Mouse (Mus musculus): ENCODE results near the gene Spata20.

The Spata20 gene

DNA sequence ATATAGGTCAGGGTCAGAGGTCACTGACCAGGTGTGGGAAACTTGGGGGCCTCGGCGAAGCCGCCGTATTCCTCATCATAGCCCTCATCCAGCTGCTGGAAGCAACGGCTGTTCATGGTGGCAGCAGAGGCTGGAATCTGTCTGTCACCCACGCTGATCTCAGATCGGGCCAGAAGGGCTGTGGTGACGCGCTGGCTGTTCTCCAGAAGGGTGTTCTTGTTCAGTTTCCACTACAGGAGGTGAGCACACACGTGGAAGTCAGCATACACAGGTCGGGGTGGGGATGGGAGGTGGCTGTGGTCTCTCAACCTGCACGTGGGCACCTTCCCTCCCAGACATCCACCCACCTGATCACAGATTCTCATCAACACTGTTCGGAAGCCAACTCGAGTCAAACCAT, 2.1 kb downstream of the Spata20 start:
- in situ Hi-C loops (cut with MboI, MseI): loop anchor here (5.0 to 25.0 kb wide), 4 partner anchors 67 to 347 kb away; no protein-coding TSS in a partner anchor

GRCm38 (mm10) chr11:94483436-94483835, 2.5 kb downstream of the Spata20 start:
- in situ Hi-C loops (cut with MboI, MseI): loop anchor here (5.0 to 25.0 kb wide), 4 partner anchors 66 to 346 kb away; no protein-coding TSS in a partner anchor

DNA sequence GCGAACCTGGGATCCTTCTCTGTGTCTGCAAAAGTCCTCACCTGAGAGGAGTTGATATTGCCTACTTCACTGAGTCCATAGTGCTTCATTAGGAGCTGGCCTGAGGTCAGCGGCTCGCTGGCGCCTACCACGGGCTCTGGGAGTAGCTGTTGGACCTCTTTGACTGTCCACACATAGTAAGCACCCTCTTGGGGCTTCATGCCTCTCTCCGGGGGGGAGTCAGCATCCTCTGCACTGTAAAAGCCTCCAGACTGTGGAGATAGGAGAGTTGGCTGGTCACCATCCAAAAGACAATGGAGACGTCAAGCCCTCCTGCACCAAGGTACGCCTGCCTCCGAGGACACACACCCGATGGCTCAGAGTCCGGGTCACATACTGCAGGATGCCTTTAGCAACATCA, 3.2 kb downstream of the Spata20 start:
- in situ Hi-C loops (cut with MboI, MseI): loop anchor here (5.0 to 25.0 kb wide), 4 partner anchors 65 to 345 kb away; no protein-coding TSS in a partner anchor

DNA sequence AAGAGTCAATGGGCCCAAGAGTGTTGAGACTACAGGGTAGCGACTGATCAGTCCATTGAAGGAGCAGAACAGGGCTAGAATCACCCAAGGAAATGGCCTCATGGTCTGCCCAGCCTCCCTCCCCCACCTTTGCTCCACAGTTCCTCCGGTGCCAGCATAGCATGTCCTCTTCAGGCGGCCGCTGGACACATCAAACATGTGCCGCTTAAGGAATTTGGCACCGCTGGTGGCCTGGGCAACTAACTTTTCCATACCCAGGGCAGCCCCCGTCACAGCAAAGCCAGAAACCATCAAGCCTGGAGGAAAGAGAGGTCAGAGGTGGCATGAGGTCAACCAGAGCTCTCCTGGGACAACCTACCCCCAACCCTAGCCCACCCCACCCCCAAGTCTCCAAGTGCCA, 4.0 kb downstream of the Spata20 start:
- in situ Hi-C loops (cut with MboI, MseI): loop anchor here (5.0 to 25.0 kb wide), 4 partner anchors 65 to 345 kb away; no protein-coding TSS in a partner anchor

DNA sequence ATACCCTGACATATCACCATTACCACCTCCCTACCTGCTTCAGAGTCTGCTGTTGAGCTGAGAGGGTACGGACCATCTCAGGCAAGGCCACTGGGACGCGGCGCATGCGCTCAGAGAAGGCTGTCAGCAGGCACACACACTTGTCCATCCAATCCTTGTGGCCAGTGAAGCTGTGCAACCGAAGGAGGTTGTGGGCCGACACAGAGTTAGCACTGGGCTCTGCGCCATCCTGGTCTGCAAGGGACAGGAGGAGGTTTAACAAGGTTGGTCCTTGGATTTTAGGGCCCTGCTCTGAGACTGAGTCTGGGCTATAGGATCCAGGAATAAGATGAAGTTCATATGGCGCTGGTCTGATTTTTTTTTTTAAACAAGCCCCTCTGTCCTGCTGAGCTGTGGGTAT, 5.6 kb downstream of the Spata20 start:
- in situ Hi-C loops (cut with MboI, MseI): loop anchor here (5.0 to 25.0 kb wide), 4 partner anchors 63 to 343 kb away; no protein-coding TSS in a partner anchor

GRCm38 (mm10) chr11:94477651-94478050, 8.3 kb downstream of the Spata20 start:
- in situ Hi-C loops (cut with MboI, MseI): loop anchor here (5.0 to 25.0 kb wide), 2 partner anchors 340 kb away; no protein-coding TSS in a partner anchor

- in situ Hi-C loops (cut with MboI, MseI): loop anchor here (5.0 to 25.0 kb wide), 2 partner anchors 338 kb away; no protein-coding TSS in a partner anchor
These were observed 10.3 kb downstream of the Spata20 start for GRCm38 (mm10) chr11:94475722-94476121.

- in situ Hi-C loops (cut with MboI, MseI): no loop called here
These were observed 11.5 kb downstream of the Spata20 start for GRCm38 (mm10) chr11:94474544-94474910.

- in situ Hi-C loops (cut with MboI, MseI): no loop called here
These were observed 12.1 kb downstream of the Spata20 start, which contains the start of gene Cacna1g for GRCm38 (mm10) chr11:94473707-94474543. Gene Cacna1g (minus strand): TSS chr11:94474198.

GRCm38 (mm10) chr11:94472916-94473706, 12.9 kb downstream of the Spata20 start:
- in situ Hi-C loops (cut with MboI, MseI): no loop called here

DNA sequence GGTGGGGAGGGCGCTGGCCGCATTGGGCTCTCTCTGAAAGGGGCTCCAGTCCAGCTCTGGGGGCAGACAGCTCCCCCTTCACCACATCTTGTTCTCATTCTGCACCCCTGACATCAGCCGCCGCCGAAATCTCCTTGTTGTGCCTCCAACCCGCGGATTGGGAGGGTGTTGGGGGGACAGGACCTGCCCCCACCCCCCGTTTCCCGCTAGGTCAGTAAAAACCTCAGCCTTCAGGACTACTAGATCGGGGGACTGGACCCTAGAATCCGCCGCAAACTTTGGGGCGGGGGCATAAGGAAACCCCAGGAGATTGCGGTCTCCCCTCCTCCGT, 13.4 kb downstream of the Spata20 start:
- in situ Hi-C loops (cut with MboI, MseI): no loop called here

DNA sequence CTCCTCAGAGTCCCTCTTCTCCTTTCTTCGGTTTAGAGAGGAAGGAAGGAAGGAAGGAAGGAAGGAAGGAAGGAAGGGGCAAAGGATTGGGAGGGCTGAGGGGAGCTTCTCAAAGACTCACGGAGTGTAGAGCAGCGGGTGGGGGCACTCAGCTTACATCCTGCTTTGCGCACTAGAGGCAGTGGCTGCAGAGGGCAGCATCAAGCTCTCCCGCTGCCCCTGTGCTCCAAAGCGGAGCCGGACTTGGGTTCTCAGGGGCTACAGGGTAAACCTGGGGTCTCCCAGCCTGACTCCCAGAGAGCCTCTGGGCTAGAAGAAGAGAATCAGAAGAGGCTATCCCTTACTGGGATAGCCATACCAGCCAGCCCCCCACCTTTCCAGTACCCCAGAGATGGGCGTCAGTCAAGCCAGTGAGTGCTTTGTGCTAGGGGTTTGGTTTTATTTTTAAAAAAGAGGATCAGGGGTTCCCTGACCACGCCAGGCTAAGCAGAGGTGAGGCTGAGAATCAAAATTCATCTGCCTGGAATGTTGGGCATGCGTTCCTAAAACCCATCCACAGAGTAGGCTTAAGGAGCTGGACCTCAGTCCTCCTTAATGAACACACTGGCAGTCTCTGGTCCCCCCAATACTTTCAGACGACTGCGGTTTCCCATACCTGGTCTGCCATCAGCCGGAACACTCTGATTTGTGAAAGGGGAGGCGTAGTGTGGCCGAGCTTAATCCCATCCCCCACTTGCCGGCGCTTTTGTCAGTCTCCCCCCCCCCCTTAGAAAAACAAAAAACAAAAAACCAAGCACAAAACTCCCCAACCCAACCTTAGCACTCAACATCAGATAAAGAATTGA, 14.0 kb downstream of the Spata20 start:
- in situ Hi-C loops (cut with MboI, MseI): no loop called here

GRCm38 (mm10) chr11:94470391-94470790, 15.6 kb downstream of the Spata20 start:
- in situ Hi-C loops (cut with MboI, MseI): no loop called here

DNA sequence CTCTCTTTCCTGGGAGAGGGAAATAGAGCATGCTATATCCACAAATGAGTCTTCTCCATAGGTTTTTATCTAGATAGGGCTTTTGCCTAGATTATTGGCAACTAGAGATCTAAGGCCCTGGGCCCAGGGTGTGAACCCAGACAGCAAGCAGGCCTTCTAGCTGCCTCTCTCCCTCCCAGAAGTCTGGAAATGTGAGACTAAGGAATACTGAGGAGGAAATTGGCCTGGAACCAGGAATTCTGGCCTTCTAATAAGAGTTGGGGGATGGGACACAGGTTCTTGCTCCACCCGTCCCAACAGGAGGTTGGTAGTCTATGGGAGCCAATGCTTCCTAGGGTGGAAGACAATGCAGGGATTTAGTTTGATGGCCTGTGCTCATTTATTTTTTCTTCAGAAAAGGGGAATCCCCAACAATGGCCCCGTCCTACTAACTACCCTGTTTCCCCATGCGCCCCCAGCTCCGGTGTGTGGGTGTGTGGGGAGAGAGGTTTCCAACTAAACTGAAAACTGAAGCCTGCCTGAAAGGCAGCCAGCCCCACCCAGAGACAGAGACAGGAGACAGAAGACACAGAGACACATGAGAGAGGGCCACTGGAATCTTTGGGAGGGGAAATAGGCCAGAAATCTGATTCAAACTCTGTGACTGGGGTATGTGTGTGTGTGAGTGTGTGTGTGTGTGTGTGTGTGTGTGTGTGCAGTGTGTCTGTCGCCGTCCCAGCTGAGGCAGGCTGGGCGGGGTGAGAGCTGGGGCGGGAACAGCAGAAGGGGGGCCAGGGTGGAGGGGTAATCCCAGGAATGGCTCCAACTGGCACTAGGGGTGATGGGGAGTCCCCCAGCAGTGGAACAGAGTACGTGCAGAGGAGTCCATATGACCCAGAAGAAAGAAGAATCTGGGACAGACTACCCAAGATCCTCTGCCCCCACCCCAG, 16.6 kb downstream of the Spata20 start:
- in situ Hi-C loops (cut with MboI, MseI): no loop called here

GRCm38 (mm10) chr11:94468582-94469064, 17.4 kb downstream of the Spata20 start:
- in situ Hi-C loops (cut with MboI, MseI): no loop called here

DNA sequence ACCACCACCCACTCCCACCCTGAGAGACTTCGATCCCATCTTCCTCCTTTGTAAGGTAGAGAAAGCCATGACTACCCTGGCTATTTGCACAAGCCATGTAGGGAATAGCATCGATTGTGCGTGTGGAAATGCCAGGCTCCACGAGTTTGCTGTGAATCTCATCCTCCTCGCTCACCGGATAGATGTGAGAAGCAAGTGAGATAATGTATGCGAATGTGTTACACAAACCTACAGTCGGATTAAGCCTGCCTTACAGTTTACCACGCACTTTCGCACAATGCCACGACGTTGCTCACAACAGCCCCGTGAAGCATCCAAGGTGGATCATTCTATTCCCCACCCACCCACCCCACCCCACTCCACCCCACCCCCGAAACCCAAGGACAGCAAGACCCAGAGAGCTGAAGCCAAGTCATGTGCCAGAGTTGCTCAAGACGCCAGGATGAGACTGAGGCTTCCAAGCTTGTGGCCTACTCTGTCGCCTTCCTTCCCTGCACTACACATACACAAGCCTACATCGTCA, 19.6 kb downstream of the Spata20 start:
- in situ Hi-C loops (cut with MboI, MseI): no loop called here

GRCm38 (mm10) chr11:94464170-94464569, 21.8 kb downstream of the Spata20 start:
- in situ Hi-C loops (cut with MboI, MseI): no loop called here

GRCm38 (mm10) chr11:94461856-94462255, 24.1 kb downstream of the Spata20 start:
- in situ Hi-C loops (cut with MboI, MseI): no loop called here

- in situ Hi-C loops (cut with MboI, MseI): no loop called here
These were observed 29.0 kb downstream of the Spata20 start for GRCm38 (mm10) chr11:94457001-94457400.

DNA sequence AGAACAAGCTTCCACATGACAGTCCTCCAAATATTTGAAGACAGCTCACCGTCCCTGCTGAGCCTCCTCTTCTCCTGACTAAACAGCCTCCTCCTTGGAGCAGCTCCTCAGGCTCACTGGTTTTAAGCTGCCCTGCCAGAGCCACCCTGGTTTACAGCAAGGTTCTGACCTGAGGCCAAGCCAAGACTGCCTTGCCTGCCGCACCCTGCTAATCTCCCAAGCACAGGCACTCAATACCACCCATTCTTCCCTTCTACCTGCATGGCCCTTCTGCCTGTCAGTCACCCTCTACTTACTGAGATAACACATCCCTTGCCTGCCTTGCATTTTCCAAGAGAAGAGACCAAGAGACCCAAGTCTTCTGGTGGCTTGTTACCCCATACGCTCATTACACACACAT, 29.6 kb downstream of the Spata20 start:
- in situ Hi-C loops (cut with MboI, MseI): no loop called here
